Mouse (Mus musculus): ENCODE data around the gene Lnx2.

GRCm38 (mm10) chr5:147053481-147053880 is 22.9 kb downstream of the Lnx2 start:
- TF ChIP-seq POLR2A (IDR thresholded peaks at IDR 0.05; ENCODE audit: control insufficient read depth, low read depth, low read length) (no peak), CTCF (IDR thresholded peaks at IDR 0.05; ENCODE audit: control insufficient read depth, insufficient read depth, insufficient replicate concordance, low read depth, low read length) (no peak)

Measured in testis, adult 2 months (tissue).